Mouse (Mus musculus) heart, embryonic 15.5 days (tissue): ENCODE data around the gene Rnf43. TPM values are rescaled to one million over a fixed set of nuclear protein-coding genes. Genes with fewer than 3 reads are reported as not detected.

ENCODE experiments used
- ATAC-seq: fragments of 200-750 bp; cut with Nextera tagmentation; replicated peaks from 2 replicates; pipeline ENCODE4 v1.8.0; 2017; ENCODE audit warnings: low read depth, moderate TSS enrichment; ENCODE audit not compliant: insufficient number of reproducible peaks, insufficient read depth, low FRiP score
- H3K27ac ChIP-seq: fragments of 300-500 bp; sonication (generic); 2 replicates; pipeline ENCODE4 v1.5.1; 2015; ENCODE audit warnings: mild to moderate bottlenecking, inconsistent platforms
- H3K27me3 ChIP-seq: fragments of 300-500 bp; sonication (generic); 2 replicates; pipeline ENCODE4 v1.6.1; 2015; ENCODE audit warnings: inconsistent platforms
- H3K36me3 ChIP-seq: fragments of 300-500 bp; sonication (generic); 2 replicates; pipeline ENCODE4 v1.6.1; 2015; ENCODE audit warnings: mild to moderate bottlenecking, inconsistent platforms
- H3K4me1 ChIP-seq: fragments of 300-500 bp; sonication (generic); replicated peaks from 2 replicates; pipeline ENCODE4 v1.6.1; 2015; ENCODE audit warnings: inconsistent platforms
- H3K4me2 ChIP-seq: fragments of 300-500 bp; sonication (generic); 2 replicates; pipeline ENCODE4 v1.6.1; 2015; ENCODE audit warnings: inconsistent platforms, mild to moderate bottlenecking, moderate library complexity
- H3K4me3 ChIP-seq: fragments of 300-500 bp; sonication (generic); 2 replicates; pipeline ENCODE4 v1.5.1; 2015; ENCODE audit warnings: mild to moderate bottlenecking, inconsistent platforms
- H3K9ac ChIP-seq: fragments of 300-500 bp; sonication (generic); 2 replicates; pipeline ENCODE4 v1.6.1; 2015; ENCODE audit warnings: mild to moderate bottlenecking, inconsistent platforms
- H3K9me3 ChIP-seq: fragments of 300-500 bp; sonication (generic); replicated peaks from 2 replicates; pipeline ENCODE4 v1.6.1; 2016; ENCODE audit warnings: inconsistent platforms
- WGBS: fragments of 180-500 bp; shearing (Covaris S2); methylation state at CpG from one replicate; pipeline ENCODE4 v1.1.7; 2015; ENCODE audit warnings: mixed read lengths; 5-methylcytosine and 5-hydroxymethylcytosine counted together
- polyA plus RNA-seq: library from polyadenylated mRNA; unstranded; fragments of >200 nt; fragmentation: Nextera tagmentation; extraction: Ambion mirVana; gene quantifications from 2 replicates; pipeline ENCODE4 v1.2.1, GENCODE M21; 2015

Gene Rnf43
- polyA plus RNA-seq, 1 experiment from 2014 or later = 1.3 TPM

DNA sequence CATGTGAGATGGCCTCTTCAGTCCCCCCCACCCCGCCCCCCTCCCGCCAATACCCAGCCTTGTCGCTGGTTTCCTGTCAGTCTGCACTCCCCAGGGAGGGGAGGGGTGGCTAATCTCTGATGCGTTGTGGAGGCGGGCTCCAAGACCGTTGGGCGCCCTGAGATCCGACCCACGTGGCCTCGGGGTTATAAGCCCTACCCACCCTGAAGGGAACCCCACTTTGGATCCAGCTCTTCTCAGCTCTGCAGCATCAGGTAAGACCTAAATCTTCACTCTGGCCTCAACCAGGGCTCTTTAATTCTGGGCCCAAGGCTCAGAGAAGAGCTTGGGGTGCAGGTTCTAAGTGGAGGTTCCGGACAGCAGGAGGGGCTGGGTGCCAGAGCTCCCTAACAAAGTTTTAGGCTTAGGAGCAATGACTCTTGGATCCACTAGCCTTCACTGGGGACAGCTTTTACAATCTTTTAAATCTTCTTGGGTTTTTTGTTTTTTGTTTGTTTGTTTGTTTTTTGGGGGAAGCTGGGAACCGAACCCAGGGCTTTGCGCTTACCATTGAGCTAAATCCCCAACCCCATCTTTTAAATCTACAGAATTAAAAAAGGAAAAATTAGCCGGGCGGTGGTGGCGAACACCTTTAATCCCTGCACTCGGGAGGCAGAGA, 93.0 kb downstream of the Rnf43 start:
- H3K36me3 ChIP-seq = no peaks in the 10 kb centered on the region
- peak; percentile 44; the same call in 1 of the 2 replicates for ATAC-seq
- H3K9me3 ChIP-seq = no peaks in the 10 kb centered on the region
- H3K4me1 ChIP-seq = no peaks in the 10 kb centered on the region; the same call in 1 of the 2 replicates
- peak overlapping the region; percentile 32; the same call in 1 of the 2 replicates for H3K4me3 ChIP-seq
- peaks cover 16% of the 10 kb centered on the region for H3K27me3 ChIP-seq
- WGBS = 55% methylated on average over 17 of the region's 17 CpGs
- H3K27ac ChIP-seq = no peak overlapping the region
- H3K4me2 ChIP-seq = peak overlapping the region; percentile 11; the same call in 1 of the 2 replicates
- H3K9ac ChIP-seq = no peak overlapping the region

DNA sequence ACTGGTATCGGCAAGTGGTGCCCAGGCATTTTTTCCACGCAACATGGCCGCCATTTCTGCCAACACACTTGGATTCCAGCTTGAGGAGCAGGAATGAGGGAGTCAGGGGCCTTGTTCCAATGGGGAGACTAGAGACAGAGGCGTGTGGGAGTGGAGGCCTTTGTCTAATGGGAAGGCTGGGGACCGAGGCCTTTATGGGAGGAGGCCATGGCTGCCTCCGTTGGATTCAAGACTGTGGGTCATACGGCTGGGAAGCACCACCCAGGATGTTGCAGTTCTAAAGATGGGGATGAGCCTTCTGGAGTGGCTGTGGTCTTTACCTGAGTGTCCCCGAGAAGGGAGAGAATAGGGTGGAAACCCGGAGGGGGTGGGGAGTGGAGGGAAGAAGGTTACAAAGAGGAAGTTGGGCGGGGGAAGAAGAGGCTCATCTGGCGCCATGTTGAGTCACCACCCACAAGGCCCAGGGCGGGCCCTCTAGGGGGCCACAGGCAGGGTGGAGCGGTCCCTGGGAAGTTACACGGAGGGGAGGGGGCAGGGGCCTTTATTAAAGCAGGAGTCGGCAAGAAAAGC, 93.8 kb downstream of the Rnf43 start:
- Histone ChIP-seq H3K27ac (no peak overlapping the region; the same call in 1 of the 2 replicates), H3K4me1 (no peaks in the 10 kb centered on the region; the same call in 1 of the 2 replicates), H3K9ac (no peak overlapping the region), H3K4me2 (no peak overlapping the region), H3K9me3 (no peaks in the 10 kb centered on the region), H3K4me3 (peak overlapping the region; percentile 32), H3K27me3 (peaks cover 24% of the 10 kb centered on the region), H3K36me3 (no peaks in the 10 kb centered on the region)
- 73% methylated on average over 15 of the region's 15 CpGs for WGBS
- no peak for ATAC-seq

DNA sequence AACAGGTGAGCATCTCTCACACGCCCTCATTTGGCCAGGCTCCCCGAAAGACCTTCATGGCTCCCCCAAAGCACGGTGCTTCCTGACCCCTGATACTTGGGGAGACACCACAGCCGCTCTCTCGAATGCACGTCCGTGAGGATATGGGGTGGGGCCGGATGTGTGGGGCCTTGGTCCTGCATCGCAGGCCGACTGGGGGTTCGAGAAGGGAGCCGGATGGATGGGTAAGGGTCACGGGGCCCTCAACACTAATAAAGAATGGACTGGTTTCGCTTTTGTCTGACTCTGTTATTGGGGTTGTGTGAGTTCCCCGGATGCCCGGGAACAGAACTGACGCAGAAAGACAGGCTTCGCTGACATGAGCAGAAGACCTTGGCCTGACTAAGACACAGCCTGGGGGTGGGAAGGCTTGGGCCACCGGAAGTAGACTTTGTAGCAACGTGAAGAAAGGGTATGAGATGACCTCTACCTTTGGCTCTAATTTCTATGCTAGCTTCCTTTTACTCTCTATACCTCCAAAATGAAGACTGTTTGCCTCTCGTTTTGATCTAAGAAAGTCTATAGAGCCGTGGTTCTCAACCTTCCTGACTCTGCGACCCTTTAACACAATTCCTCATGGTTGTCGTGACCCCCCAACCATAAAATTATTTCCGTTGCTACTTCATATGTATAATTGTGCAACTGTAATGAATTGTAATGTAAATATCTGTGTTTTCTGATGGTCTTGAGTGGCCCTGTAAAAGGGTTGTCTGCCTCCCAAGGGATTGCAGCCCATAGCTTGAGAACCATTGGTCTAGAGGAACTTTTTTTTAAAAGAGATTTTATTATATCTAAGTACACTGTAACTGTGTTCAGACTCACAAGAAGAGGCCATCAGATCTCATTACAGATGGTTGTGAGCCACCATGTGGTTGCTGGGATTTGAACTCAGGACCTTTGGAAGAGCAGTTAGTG, 94.8 kb downstream of the Rnf43 start:
- H3K36me3 ChIP-seq = no peaks in the 10 kb centered on the region
- peak overlapping the region; percentile 32 for H3K4me3 ChIP-seq
- peaks cover 33% of the 10 kb centered on the region for H3K27me3 ChIP-seq
- H3K27ac ChIP-seq = no peak overlapping the region
- H3K4me2 ChIP-seq = no peak overlapping the region
- H3K9ac ChIP-seq = no peak overlapping the region
- no peaks in the 10 kb centered on the region; the same call in 1 of the 2 replicates for H3K4me1 ChIP-seq
- no peak for ATAC-seq
- WGBS = 81% methylated on average over 25 of the region's 25 CpGs
- no peaks in the 10 kb centered on the region for H3K9me3 ChIP-seq

- H3K9me3 ChIP-seq = no peaks in the 10 kb centered on the region
- no peak overlapping the region for H3K4me3 ChIP-seq
- peaks cover 44% of the 10 kb centered on the region for H3K27me3 ChIP-seq
- 70% methylated on average over 7 of the region's 7 CpGs for WGBS
- no peak for ATAC-seq
- no peaks in the 10 kb centered on the region for H3K36me3 ChIP-seq
- H3K9ac ChIP-seq = no peak overlapping the region
- no peak overlapping the region for H3K27ac ChIP-seq
- H3K4me2 ChIP-seq = no peak overlapping the region
- H3K4me1 ChIP-seq = peaks cover under 1% of the 10 kb centered on the region
Measured at GRCm38 (mm10) chr11:87758161-87758911, 95.8 kb downstream of the Rnf43 start.

DNA sequence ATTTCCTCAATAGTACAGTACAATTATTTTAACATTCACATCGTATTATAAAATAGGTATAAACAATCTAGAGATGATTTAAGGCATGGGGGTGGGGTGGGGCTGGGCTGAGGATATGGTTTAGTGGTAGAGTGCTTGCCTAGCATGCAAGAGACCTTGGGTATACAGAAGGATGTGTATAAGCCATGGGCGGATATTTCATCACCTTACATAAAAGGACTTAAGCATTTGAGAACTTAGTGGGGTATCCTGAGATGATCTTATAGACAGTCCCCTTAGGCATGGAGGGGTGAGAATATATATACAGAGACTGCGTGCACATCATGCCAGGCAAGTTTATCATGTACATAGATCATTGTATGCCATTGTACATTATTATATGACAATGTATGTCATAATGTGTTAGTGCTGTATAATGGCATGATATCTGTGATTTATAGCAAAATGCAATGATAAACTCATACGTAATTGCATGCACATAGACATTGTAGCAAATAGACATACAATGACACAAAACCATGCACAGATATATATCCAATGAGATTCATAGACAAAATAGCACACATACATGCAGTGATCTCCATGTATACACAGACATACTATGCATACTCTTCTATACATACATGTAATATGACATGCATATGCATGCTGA, 96.6 kb downstream of the Rnf43 start:
- Histone ChIP-seq H3K4me3 (no peak overlapping the region), H3K4me1 (peaks cover 8% of the 10 kb centered on the region), H3K27me3 (peaks cover 52% of the 10 kb centered on the region), H3K9ac (no peak overlapping the region), H3K9me3 (no peaks in the 10 kb centered on the region), H3K27ac (no peak overlapping the region), H3K4me2 (no peak overlapping the region), H3K36me3 (no peaks in the 10 kb centered on the region)
- 66% methylated on average over 4 of the region's 4 CpGs for WGBS
- ATAC-seq = no peak

DNA sequence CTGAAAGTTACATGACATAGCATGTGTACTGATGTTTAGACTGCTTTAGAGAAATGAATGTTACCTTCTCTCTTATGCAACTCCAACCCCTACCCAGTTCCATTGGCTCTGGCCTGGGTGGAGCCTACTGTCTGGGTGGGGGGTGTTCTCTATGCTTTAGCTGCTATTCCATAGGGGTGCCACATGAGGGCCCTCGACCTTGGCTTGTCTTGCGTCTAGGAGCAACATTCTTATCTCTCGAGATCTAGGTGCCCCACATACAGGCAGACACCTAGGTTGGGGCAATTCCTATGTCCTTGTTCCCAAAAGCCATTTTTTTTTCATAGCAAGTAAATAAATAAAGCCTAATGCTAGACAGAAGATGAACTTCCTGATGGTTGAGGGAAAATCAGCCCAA, 97.1 kb downstream of the Rnf43 start:
- H3K4me2 ChIP-seq = no peak overlapping the region
- no peak overlapping the region for H3K4me3 ChIP-seq
- no peak overlapping the region for H3K9ac ChIP-seq
- no peaks in the 10 kb centered on the region for H3K36me3 ChIP-seq
- ATAC-seq = no peak
- H3K4me1 ChIP-seq = peaks cover 13% of the 10 kb centered on the region
- no peak overlapping the region for H3K27ac ChIP-seq
- no peaks in the 10 kb centered on the region for H3K9me3 ChIP-seq
- WGBS = 10% methylated on average over 3 of the region's 3 CpGs
- peaks cover 57% of the 10 kb centered on the region for H3K27me3 ChIP-seq

DNA sequence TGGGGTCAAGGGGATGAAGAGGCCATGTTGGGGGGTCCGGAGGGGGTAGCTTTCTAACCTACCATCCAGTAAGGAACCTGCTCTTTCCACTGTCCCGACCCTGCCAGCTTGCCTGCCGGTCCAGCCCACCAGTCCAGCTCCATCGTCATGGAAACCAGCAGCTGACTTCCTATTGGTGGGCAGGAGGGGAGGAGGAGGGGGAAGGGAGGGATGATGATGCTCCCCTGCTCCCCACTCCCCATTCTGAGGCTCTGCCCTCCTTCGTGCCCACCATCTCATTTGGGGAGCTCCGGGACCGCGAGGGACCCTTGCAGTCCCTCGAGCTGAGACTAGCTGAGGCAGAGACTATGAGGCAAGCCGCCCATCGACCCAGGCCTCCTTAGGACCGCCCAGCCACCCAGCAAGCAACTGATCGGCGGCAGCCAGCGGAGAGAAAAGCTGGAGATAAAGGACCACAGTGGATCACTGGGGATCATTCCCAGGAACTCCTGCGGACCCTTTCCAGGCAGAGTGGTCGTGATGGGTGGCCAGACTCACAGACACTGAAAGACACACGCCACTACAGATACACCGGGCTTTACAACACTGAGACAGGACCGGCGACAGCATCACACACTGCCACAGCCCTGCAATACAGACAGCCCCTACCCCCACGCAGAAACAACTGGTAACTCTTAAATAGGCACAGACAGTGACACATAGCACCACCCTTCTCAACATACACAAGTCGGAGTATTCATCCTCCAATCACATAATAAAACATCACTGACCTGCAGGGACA, 98.0 kb downstream of the Rnf43 start, which contains the start of gene Tspoap1:
Gene Tspoap1 (plus strand): TSS at position 241 of the 781 bp plus-strand sequence.
- no peak within 1 kb of the TSS for H3K4me3 ChIP-seq
- H3K27me3 ChIP-seq = peaks cover 66% of the 10 kb centered on the region
- no peak within 1 kb of the TSS for H3K9ac ChIP-seq
- WGBS = 7% methylated on average over 23 of the region's 23 CpGs
- ATAC-seq = no peak
- no peaks in the 10 kb centered on the region for H3K36me3 ChIP-seq
- H3K9me3 ChIP-seq = no peaks in the 10 kb centered on the region
- no peak within 1 kb of the TSS for H3K27ac ChIP-seq
- H3K4me2 ChIP-seq = no peak within 1 kb of the TSS
- peaks cover 15% of the 10 kb centered on the region for H3K4me1 ChIP-seq

DNA sequence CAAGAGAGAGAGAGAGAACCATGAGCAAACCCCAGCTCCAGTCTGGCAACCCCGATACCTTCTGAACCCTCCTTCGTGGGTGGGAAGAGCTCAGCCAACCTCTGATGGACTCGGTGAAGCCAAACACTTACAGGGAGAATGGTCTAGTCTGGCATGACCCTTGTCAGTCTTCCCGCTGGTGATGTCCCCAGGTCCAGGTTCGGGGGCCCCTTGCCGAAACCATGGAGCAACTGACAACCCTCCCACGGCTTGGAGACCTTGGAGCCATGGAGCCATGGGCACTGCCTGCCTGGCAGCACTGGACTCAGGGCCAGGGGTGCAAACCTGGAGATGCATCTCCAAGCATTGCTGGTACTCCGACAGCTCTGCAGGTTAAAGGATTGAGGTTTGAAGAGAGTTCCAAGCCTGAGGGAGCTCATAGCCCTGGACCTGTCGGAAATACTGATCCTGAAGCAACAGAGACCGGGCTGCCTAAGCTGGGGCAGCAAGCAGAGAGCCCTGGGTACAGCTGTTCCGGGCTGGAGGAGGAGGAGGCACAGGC, 98.7 kb downstream of the Rnf43 start:
- WGBS = 65% methylated on average over 11 of the region's 11 CpGs

DNA sequence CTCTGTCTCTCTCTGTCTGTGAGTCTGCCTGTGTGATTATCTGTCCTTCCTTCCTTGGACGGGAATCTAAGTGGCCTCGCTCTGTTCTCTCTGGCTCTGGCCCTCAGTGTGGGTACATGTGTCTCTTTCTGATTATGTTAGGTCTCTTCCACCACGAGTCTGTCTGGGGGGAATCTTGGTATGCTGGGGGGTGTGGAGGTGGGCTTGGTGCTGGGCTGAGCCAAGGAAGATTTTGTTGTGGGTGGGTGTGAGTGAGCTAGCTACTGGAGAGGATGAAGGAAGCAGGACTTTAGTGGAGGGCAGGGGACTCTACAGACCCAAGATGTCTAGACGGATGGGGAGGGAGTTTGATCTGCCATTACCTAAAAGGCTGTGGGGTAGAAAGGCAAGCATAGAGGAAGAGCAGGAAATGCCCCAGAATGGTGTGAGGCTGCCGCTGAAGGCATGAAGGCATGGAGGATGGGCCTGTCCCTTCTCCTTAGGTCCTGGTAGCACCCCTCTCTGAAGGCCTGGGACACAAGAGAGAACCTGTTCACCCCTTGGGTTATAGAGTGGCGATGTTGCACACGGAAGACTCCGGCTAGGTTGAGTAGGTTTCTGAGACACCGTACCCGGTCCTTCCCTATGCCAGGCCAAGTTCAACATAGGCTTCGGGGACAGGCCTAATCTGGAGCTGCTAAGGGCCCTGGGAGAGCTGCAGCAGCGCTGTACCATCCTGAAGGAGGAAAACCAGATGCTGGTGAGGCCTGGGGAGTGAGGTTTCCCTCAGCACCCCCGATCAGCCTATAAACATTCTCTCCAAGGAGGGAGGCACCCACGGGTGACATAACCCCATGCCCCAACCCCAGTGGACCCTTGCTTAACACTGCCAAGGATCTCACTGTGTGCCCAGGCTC, 99.5 kb downstream of the Rnf43 start:
- WGBS = 69% methylated on average over 14 of the region's 14 CpGs
- Histone ChIP-seq H3K4me2 (no peak overlapping the region), H3K9me3 (no peaks in the 10 kb centered on the region), H3K36me3 (no peaks in the 10 kb centered on the region), H3K27me3 (peaks cover 81% of the 10 kb centered on the region), H3K9ac (no peak overlapping the region), H3K4me1 (peaks cover 15% of the 10 kb centered on the region), H3K27ac (no peak overlapping the region), H3K4me3 (no peak overlapping the region)
- ATAC-seq = no peak

More for the DNA sequence above, 98.7 kb downstream of the Rnf43 start:
- Histone ChIP-seq H3K4me1 (peaks cover 15% of the 10 kb centered on the region), H3K4me3 (no peak overlapping the region), H3K9me3 (no peaks in the 10 kb centered on the region), H3K9ac (no peak overlapping the region), H3K27me3 (peaks cover 73% of the 10 kb centered on the region), H3K27ac (no peak overlapping the region), H3K4me2 (no peak overlapping the region), H3K36me3 (no peaks in the 10 kb centered on the region)
- ATAC-seq = no peak
